Mouse (Mus musculus): ENCODE data around the gene Gm28374.
"Not testable (repeated sequence)": the region's sequence is repeated elsewhere in the genome, so short reads cannot be mapped to it uniquely, and the experiment has no call there.

Gm28374 gene

DNA sequence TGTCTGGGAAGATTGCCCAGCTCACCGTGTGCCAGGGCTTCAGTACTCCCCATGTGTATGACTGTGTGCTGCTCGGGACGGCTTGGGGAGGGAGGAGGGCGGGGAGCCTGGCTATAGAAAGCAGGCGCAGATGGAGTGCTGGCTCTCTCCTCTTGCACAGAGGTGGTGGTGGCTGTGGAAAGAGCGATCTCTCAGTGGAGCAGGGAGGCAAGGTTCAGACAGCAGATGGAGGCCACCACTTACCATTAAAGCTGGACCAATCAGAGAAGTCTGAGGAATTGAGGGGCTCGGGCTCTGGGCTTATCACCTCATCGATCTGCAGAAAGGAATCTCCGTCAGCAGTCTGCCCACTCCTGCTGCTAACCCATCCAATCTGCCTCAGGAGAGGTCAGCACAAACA lies at the start of gene Gm28374:
Gene Gm28374, minus strand, starts transcription at position 101 of the 400 bp plus-strand sequence.
- no peak for DNase-seq

GRCm38 (mm10) chr19:6130414-6131128 lies 48.5 kb upstream of the Gm28374 start:
- DNase-seq, result not testable (repeated sequence)

GRCm38 (mm10) chr19:6127760-6128341 lies 45.8 kb upstream of the Gm28374 start, which contains the start of gene Snx15:
Snx15 (minus strand) TSS chr19:6128304.
- DNase-seq, result peak; percentile 98

GRCm38 (mm10) chr19:6126789-6127580 lies 44.9 kb upstream of the Gm28374 start:
- DNase-seq, result no peak

DNA sequence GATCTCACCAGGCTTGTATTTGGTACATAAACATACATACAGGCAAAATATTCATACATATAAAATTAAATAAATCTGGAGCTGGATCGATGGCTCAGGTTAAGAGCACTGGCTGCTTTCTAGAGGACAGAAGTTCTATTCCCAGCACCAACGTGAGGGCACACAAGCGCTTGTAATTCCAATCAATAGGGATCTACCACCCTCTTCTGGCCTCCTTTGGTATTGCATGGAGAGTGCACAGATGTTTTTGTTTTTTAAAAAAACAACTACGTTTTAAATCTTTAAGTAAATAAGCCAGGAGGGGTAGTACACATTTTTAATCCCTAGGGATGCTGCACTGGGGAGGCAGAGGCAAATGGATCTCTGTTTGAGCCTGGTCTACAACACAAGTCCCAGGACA lies 44.2 kb upstream of the Gm28374 start:
- peak; percentile 78 for DNase-seq

DNA sequence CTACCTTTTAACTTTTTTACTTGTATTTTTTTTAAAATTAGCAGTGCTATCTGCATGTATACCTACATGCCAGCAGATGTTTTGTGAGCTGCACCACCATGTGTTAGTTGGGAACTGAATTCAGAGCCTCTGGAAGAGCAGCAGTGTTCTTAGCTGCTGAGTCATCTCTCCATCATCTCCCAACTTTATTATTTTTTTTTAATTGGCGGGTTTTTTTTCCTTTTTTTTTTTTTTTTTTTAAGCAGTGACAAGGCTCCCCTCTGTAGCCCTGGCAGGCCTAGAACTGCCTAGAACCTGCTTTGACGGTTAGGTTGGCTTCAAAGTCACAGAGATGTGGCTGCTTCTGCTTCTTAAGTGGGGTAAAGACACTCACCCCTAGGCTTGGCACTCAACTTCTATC lies 42.8 kb upstream of the Gm28374 start:
- DNase-seq, result no peak

DNA sequence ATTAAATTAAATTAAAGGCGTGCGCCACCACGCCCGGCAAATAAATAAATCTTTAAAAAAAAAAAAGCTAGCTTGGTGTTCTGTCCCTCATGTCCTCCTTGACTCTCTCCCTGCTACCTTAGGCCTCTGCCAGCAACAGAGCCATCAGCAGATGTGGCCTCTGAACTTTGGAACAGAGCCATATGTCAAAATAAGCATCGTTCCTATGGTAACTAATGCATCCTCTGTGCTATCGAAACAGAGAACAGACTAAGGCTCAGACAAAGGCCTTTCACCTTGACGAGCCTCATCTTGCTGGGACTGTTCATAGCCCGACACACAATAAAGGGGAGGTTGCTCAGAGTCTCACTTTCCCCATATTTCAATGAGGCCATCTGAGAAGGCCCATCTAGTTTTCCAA lies 41.3 kb upstream of the Gm28374 start:
- DNase-seq, result no peak

DNA sequence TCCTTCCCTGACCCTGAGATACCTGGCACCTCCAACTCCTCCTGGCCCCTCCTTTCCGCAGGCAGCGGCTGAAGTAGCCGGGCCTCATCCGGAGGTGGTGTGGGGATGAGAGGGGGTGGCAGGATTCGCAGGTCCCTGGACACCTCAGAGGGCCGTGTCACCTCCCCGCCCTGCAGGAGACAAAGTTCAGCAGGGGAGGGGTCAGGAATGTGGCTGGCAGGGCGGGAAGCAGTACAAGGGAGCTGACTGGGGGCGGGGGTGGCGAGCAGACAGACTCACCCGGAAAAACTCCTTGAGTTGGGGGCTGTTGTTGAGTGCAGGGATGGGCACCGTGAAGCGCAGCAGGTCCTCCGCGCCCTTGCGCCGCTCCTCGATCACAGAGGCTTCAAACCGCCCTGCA lies 39.7 kb upstream of the Gm28374 start:
- no peak for DNase-seq

DNA sequence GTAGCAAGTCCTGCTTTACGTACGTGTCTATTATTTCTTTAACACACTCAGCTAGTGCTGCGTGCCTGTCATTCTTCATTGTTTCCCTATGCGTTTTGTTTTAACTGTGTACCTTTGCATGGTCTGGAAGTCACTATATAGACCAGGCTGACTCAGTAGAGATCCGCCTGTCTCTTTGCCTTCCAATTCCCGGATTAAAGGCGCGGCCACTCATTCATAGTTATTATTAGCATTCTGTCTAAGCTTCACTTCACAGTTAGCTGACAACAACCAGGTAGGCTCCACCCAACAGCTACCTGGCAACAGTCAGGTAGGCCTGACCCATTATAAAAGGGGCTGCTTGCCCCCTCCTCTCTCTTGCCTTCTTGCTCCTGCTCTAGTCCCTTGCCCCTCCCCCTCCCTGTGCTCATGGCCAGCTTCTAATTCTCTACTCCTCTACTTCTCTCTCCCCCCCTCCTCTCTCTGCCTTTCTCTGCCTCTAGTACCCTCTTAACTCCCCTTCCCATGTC lies 36.7 kb upstream of the Gm28374 start:
- DNase-seq, result no peak

GRCm38 (mm10) chr19:6117986-6118676 lies 36.1 kb upstream of the Gm28374 start, which contains the start of gene Sac3d1:
Sac3d1 (minus strand) TSS chr19:6118650.
- DNase-seq, result peak; percentile 92

DNA sequence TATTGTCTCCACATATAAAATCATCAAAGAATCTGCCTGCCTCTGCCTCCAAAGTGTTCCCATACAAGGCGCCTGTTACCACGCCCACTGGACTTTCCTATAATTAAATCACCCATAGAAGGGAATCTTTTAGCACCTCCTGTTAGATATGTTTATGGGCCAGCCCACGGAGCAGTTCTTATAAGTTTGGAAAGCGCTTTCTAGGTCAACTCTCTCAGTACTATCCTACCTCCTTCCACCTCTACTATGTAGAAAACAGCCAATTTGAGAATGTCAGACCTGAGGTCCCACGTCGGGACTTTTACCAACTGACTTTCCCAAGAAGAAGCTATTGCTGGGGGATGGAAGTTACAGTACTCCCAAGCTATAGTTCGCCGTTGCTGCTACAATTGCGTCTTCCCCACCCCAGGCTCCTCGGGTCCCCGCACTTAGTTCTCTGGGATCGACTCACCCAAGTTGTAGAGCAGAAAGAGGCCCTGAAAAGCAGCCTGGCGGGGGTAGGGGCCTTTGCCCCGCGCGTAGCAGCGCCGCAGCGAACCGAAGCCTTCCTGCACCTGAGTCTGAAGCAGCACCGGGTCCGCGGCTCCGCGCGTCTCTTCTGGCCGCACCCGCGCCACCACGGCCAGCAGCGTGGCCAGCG lies 35.4 kb upstream of the Gm28374 start:
- DNase-seq, result peak; percentile 34

DNA sequence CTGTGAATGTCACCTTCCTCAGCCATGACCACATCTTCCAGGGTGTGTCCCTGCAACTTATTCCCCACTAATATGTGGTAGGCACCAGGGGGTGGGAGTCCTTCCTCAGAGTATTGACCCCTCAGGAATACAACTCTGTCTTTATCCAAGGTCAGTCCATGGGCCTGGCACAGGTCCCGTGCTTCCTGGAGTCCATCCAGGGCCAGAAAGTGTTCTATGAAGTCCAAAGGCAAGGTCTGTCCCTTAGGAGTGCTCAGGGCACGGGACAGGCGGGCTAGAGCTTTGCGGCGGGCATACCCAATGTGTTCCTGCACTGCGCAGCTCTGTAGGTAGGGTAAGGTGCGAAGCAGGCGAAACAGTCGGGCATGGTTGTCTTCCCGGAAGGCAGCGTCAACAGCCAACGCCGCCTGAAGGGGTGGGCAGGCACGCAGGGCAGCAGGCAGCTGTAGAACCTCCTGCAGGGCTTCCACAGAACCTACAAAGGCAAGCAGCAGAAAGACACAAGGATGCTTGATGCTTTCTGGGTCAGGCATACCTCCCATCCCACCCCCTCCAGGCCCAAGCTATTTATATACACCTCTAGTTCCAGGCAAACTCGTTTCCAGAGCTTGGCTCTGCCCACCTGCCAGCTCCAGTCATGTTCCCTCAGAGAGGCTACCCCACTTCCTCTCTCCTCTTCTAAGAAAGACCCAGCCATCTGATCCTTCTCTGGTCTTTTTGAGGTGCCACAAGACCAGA lies 34.2 kb upstream of the Gm28374 start:
- peak; percentile 71 for DNase-seq

- peak; percentile 64 for DNase-seq
Measured at GRCm38 (mm10) chr19:6113116-6113515, 31.1 kb upstream of the Gm28374 start.

- no peak for DNase-seq
Measured at GRCm38 (mm10) chr19:6105586-6105985, 23.5 kb upstream of the Gm28374 start, which contains the start of gene Naaladl1. Naaladl1 (plus strand) TSS chr19:6105782.

DNA sequence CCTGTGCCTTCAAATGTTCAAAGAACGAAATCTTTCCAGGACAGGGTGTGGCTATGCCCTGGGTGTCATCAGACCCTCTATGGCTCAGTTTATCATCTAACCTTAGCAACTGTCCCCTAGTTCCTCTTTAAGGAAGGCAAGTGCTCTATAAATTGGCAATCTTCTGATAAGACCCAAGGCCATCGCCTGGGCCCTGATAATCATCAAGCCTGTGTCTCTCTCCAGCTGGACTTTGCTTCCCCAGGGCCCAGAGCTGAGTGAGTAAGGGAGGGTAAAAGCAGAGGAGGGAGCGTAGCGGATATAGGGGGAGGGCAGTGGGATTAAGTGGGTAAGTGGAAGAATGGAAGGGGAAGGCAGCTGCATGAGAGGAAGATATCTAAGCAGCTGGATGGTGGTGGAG lies 22.4 kb upstream of the Gm28374 start:
- DNase-seq, result no peak

- DNase-seq, result no peak
Measured at GRCm38 (mm10) chr19:6102169-6102853, 20.3 kb upstream of the Gm28374 start.

- DNase-seq, result no peak
Measured at GRCm38 (mm10) chr19:6101186-6101585, 19.1 kb upstream of the Gm28374 start.

DNA sequence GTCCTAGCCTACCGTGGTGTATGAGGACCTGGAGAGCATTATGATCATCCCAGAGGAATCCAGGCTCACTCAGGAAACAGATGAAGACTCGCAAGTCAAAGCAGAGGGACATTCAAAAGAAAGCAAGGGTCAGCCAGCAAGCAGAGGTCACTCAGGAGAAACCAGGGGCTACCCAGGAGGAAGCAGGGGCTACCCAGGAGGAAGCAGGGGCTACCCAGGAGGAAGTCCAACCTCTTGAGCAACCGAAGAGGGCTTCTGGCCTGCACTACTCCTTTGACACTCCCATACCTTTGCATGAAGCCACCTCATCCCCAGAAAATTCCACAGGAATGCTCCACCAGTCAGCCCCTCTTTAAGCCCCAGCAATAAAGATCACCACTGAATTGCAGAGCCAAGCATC lies 15.8 kb upstream of the Gm28374 start:
- no peak for DNase-seq

- DNase-seq, result no peak
Measured at GRCm38 (mm10) chr19:6094119-6094518, 12.1 kb upstream of the Gm28374 start, which contains the start of gene AC131692.1. AC131692.1 (plus strand) TSS chr19:6094419.

DNA sequence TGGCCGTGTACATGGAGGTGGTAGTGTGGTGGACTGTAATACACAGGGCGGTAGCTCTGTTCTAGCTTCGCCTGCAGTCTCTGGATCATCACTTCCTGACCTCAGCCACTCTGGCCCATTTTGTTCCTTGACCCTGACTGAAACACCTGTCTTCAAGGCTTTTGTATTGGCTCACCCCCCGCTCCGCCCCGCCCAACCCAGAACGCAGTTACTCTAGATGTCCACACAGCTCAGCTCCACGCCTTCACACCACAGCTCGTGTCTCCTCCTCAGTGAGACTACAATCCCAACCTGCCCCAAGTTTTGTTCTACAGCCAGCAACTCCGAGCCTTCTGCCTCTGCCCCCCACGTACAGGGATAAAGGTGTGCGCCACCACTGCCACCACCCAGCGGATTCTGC lies 6.8 kb upstream of the Gm28374 start:
- DNase-seq, result no peak

GRCm38 (mm10) chr19:6085417-6085879 lies 3.4 kb upstream of the Gm28374 start:
- peak; percentile 62 for DNase-seq

Measured in kidney, adult 9 months (tissue).